Comparison of ENCODE assay signal across 18 mouse cellular contexts in the genomic region with DNA sequence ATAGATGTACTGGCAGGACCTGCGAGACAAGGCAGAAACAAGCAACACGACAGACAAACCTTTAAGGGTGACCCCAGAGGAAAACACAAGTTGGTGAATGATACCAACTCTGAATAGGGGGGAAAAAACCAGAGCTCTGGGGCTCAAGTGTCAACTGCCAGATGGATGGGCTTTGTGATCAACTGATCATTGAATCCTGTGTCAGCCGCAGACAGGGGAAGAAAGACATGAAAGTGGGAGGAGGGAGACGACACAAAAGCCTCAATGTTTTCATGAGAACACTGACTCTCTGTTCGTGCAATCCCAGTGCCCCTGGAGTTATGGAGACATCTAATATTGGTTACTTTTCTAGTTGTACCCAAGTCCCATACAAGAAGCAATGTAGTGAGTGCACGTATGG.
DNase-seq lines count a peak whose midpoint lies in the region; ATAC-seq and TF ChIP-seq lines count a peak whose summit lies in the region.
"Had no signal": no experiment of that assay in that cellular context is flagged by ENCODE, and none has a peak within 500 bp of the region (broad histone marks: within the 10 kb centered on the region; RNA-seq: fewer than 3 reads in every experiment).

No protein-coding gene starts in this region.

- no peaks in the 10 kb centered on the region for H3K27me3 ChIP-seq in embryonic facial prominence, embryonic 11.5 days (ENCODE audit: control insufficient read depth, insufficient read depth, low read length)
- H3K27me3 ChIP-seq in embryonic facial prominence, embryonic 10.5 days (replicated peaks; ENCODE audit: low read depth, poor library complexity, severe bottlenecking), result no peaks in the 10 kb centered on the region
- H3K27me3 ChIP-seq: embryonic facial prominence, embryonic 15.5 days; hindbrain, embryonic 15.5 days; liver, embryonic 15.5 days had no signal

- H3K9ac ChIP-seq in embryonic facial prominence, embryonic 11.5 days (replicated peaks; ENCODE audit: low read length), result no peak overlapping the region
- H3K9ac ChIP-seq: embryonic facial prominence, embryonic 15.5 days; hindbrain, embryonic 15.5 days; liver, embryonic 15.5 days had no signal

- 20% methylated on average over 6 of the region's 6 CpGs for WGBS in embryonic facial prominence, embryonic 11.5 days
- 31% methylated on average over 6 of the region's 6 CpGs for whole genome bisulfite sequencing in embryonic facial prominence, embryonic 10.5 days

- no peak overlapping the region for H3K4me2 ChIP-seq in embryonic facial prominence, embryonic 11.5 days (ENCODE audit: low read depth, low read length)
- H3K4me2 ChIP-seq: embryonic facial prominence, embryonic 15.5 days; hindbrain, embryonic 15.5 days; liver, embryonic 15.5 days had no signal

- H3K27ac ChIP-seq in embryonic facial prominence, embryonic 11.5 days (replicated peaks; ENCODE audit: low read depth, low read length), result no peak overlapping the region
- H3K27ac ChIP-seq in embryonic facial prominence, embryonic 10.5 days (replicated peaks), result no peak overlapping the region
- peak overlapping the region; percentile 78; the same call in 1 of the 2 replicates for H3K27ac ChIP-seq in cortical plate, adult 2 months (ENCODE audit: insufficient read depth, low read length)
- H3K27ac ChIP-seq: embryonic facial prominence, embryonic 15.5 days; forebrain, embryonic 10.5 days; hindbrain, embryonic 15.5 days; liver, embryonic 15.5 days had no signal

- H3K9me3 ChIP-seq in embryonic facial prominence, embryonic 11.5 days (replicated peaks; ENCODE audit: control insufficient read depth, low read length), result no peaks in the 10 kb centered on the region
- H3K9me3 ChIP-seq in embryonic facial prominence, embryonic 10.5 days, result no peaks in the 10 kb centered on the region
- H3K9me3 ChIP-seq: embryonic facial prominence, embryonic 15.5 days; forebrain, embryonic 10.5 days; hindbrain, embryonic 15.5 days; liver, embryonic 15.5 days had no signal

- no peaks in the 10 kb centered on the region for H3K4me1 ChIP-seq in embryonic facial prominence, embryonic 11.5 days (ENCODE audit: control insufficient read depth, insufficient read depth, low read length)
- peaks cover 14% of the 10 kb centered on the region for H3K4me1 ChIP-seq in embryonic facial prominence, embryonic 10.5 days
- H3K4me1 ChIP-seq in cortical plate, adult 2 months (ENCODE audit: control insufficient read depth, insufficient read depth, low read length), result no peaks in the 10 kb centered on the region
- H3K4me1 ChIP-seq: embryonic facial prominence, embryonic 15.5 days; hindbrain, embryonic 15.5 days; liver, embryonic 15.5 days had no signal

- ATAC-seq in embryonic facial prominence, embryonic 11.5 days (replicated peaks; ENCODE audit: insufficient number of reproducible peaks, low FRiP score, low TSS enrichment, low read depth), result no peak
- ATAC-seq: lung, postnatal 0 days had no signal

- DNase-seq in embryonic facial prominence, embryonic 11.5 days (ENCODE audit: low spot score), result peak; percentile 5
- no peak for DNase-seq in embryonic facial prominence, embryonic 10.5 days (ENCODE audit: low spot score)
- DNase-seq in layer of hippocampus, adult 8-10 months (ENCODE audit: low spot score in 2 of 2), result peak; percentile 19 to 28
- no peak for DNase-seq in layer of hippocampus, postnatal 25 days (ENCODE audit: extremely low spot score in 1 of 2, low spot score in 1 of 2)
- peak; percentile 67 for DNase-seq in layer of hippocampus, adult 9-11 months
- DNase-seq in lung, postnatal 25 days (ENCODE audit: low spot score), result no peak
- no peak for DNase-seq in kidney, postnatal 10 days
- DNase-seq: adrenal gland, postnatal 10 days; cerebellum, postnatal 10 days; gastrocnemius, postnatal 14 days; kidney, adult 18-20 months; kidney, postnatal 14 days had no signal

- no peak overlapping the region for H3K4me3 ChIP-seq in embryonic facial prominence, embryonic 11.5 days (ENCODE audit: low read depth, low read length)
- H3K4me3 ChIP-seq in embryonic facial prominence, embryonic 10.5 days, result no peak overlapping the region
- H3K4me3 ChIP-seq in cortical plate, adult 2 months (ENCODE audit: insufficient read depth, low read length), result no peak overlapping the region
- H3K4me3 ChIP-seq: embryonic facial prominence, embryonic 15.5 days; forebrain, embryonic 10.5 days; hindbrain, embryonic 15.5 days; liver, embryonic 15.5 days had no signal

- TF ChIP-seq CTCF in cortical plate, adult 2 months (IDR thresholded peaks at IDR 0.05; ENCODE audit: extremely low read depth, insufficient read depth, low read length), result no peak

- no peak for TF ChIP-seq POLR2A in cortical plate, adult 2 months (IDR thresholded peaks at IDR 0.05; ENCODE audit: extremely low read depth, insufficient read depth, low read length)

- H3K36me3 ChIP-seq in embryonic facial prominence, embryonic 11.5 days (replicated peaks; ENCODE audit: control insufficient read depth, insufficient read depth, low read depth, low read length), result no peaks in the 10 kb centered on the region
- H3K36me3 ChIP-seq in embryonic facial prominence, embryonic 10.5 days (replicated peaks), result no peaks in the 10 kb centered on the region
- H3K36me3 ChIP-seq: embryonic facial prominence, embryonic 15.5 days; forebrain, embryonic 10.5 days; hindbrain, embryonic 15.5 days; liver, embryonic 15.5 days had no signal

Comparison
In these comparisons a context has a peak if more than half of its experiments do, and no peak if none do; other contexts are left out.
1. DNase-seq: peak in embryonic facial prominence, embryonic 11.5 days (single experiment), layer of hippocampus, adult 8-10 months (2 of 2) and layer of hippocampus, adult 9-11 months (single experiment); none in embryonic facial prominence, embryonic 10.5 days (single experiment), layer of hippocampus, postnatal 25 days (0 of 2), lung, postnatal 25 days (single experiment) and kidney, postnatal 10 days (single experiment).